Mouse (Mus musculus): ENCODE measurements around the gene Lamc3.

Lamc3 gene

DNA sequence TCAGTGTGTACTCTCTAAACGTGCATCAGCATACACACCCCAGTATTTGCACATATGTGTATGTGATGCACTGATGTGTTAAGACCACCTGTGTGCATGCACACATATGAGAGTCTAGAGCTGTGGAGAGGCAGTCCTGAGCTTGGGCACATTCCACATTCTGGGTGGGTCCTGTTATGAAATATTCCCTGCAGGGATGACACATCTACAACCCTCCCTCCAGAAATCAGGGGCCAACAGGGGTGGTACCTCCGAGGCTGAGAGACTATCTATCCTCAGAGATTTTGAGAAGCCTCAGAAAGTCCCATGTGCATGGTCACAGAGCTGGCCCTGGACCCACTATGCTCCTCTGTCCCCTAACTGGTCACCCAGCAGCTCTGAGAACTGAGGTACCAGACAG lies 58.5 kb downstream of the Lamc3 start:
- no peak for DNase-seq

DNA sequence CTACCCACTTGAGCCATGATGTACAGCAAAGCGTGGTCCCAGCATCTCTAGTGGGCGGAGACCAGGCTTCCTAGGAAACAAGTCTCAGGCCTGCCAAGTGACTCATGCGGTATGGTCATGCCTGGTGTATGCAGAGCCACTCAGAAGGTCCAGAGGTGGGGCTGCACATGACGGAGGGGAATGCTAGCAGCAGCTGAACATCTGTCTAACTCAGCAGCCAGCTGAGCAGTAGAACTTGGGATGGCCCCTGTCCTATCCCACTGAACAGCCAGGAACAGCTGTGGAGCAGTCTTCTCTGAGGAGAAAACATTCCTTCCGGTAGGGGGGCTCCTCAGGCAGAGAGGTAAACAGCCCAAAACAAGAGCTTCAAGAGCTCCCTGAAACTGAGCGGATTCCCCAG lies 61.3 kb downstream of the Lamc3 start:
- no peak for DNase-seq

DNA sequence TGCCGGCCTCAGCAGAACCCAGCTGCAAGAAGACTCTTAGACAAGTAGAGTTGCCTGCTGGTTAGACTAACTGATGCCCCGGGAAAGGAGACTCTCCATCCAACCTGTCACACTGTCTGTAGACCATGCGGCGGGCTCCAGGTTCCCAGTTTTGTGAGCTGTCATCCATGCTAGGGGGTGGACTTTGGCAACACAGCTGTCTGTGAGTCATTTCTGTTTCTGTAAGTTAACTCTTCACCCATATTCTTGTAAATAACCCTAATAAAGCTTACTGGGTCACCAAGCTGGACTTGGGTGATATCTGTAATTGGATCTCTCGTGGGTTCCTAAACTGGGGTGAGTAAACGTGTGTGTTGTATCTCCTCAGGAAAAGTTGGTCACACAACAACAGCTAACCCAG lies 61.7 kb downstream of the Lamc3 start:
- DNase-seq = no peak

DNA sequence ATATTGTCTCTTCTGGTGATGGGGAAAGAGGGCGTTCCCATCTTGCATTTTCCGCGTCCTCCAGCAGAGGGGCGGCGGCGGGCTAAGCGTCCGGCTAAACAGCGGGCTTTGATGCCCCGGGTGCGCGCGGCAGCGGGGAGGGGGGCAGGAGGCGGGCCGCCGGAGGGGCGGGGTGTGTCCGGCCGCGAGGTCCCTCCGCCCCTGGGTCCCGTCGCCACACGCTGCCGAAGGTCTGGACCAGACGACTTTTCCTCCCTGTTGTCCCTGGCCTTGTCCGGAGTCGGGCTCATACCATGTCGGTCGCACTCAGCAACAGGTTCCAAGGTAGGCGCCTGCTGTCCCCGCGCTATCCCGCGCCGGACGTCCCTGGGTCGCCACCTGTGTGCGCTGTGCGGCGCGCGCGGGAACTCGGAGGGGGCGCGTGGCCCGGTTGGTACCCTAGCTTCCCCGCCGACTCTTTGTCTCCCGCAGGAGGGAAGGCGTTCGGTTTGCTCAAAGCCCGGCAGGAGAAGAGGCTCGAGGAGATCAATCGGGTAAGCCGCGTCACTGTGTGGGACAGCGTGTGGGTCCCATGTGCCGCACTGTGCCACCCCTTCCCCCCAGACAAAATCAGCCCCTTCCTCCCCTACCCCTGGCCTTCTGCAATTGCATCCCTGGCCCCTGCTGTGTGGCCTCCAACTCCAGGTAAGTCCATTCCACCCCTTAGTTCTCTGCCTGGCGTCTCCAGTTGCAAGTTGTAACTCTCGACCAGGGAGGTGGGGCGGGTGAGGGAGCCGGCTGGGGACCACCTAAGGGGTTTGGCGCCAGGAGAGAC lies 63.2 kb downstream of the Lamc3 start, which contains the start of gene Aif1l:
Gene Aif1l, plus strand, starts transcription at position 82 of the 814 bp plus-strand sequence.
- DNase-seq = no peak

DNA sequence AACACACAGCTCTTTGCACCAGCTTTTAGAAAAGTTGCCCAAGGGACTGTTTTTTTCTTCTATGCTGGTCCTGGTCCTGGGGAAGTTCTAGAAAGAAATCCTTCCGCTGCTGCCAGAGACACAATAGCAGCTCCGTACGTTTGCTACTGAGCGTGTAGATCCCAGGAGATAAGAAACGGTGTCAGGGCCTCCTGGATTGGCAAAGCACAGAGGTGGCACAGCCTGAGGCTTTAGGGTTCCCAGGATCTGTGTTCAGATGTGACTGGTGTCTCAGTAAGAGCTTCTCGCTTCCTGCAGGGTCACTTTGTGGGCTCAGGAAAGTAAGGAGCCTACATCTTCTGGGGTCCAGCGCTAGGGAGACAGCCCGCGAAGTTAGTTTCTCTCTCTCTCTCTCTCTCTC lies 63.9 kb downstream of the Lamc3 start:
- no peak for DNase-seq

DNA sequence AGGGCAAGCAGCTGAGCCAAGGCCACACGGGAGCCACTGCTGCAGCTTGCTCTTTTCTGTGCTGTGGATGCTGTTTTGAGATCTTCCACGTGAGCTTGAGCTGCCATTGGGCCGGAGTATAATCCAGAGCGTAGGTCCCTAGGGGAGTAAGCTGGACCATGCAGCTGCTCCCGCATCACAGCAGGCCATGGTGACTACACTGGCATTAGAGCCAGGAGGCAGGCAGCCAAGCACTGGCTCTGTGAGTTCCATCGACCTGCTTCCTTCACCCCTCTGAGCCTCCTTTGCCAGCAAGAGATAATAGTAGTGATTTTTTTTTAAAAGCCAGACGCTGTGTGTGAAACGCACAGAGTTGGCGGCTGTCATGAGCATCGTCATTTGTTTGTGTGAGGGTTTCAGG lies 65.1 kb downstream of the Lamc3 start:
- DNase-seq = no peak

DNA sequence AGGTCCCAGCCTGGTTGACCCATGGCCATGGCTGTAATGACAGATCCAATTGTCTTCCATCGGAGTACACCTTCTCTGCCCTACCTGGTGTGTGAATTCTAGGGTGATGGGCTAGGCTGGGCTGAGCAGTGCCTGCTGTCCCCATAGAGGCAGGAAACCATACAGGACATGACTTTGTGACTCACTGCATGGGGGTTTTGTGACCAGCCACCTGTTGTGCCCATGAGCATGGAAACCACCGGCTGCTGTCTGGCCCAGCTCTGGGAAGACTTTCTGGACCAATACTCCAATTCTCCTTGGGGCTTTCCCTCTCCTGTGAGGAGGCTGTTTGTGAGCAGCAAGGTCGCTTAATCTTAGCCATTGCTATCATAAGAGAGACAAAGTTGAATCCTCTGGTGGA lies 65.6 kb downstream of the Lamc3 start:
- no peak for DNase-seq

DNA sequence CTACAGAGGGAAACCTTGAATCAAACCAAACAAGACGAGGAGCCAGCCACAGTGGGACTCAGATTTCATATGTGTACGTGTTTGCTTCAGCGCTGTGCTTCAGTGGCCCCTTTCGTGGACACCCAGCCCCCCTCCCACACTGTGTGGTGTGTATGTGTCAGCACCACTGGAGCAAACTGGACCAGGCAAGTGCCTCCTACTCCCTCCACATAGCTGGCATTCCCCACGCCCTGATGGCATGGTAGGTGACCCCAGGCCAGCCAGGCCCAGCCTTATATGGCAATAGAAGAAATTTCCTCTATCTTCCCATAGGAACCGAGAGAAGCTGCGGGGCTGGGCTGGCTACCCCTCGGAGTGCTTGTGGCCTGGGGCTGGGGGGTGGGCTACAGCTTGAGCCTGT lies 66.6 kb downstream of the Lamc3 start:
- DNase-seq = no peak

DNA sequence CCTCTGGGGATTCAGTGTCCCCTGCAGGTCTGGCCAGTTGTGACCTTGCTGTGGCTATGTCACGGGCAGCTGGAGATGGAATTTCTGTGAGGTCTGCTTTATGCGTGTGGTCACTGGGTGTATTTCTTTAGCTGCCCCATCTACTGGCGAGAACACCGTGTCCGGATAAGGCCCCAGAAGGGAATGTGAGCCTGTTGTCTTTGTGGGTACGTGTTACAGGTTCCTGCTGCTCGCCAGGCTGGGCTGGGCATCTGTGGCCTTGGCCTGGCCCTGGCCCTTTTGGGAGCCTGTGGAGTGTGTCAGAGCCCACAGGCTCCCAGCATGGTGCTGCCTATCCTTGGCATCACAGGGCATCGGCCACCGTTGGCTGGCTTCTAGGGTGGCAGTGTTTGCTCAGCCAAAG lies 67.7 kb downstream of the Lamc3 start:
- DNase-seq = peak; percentile 33

DNA sequence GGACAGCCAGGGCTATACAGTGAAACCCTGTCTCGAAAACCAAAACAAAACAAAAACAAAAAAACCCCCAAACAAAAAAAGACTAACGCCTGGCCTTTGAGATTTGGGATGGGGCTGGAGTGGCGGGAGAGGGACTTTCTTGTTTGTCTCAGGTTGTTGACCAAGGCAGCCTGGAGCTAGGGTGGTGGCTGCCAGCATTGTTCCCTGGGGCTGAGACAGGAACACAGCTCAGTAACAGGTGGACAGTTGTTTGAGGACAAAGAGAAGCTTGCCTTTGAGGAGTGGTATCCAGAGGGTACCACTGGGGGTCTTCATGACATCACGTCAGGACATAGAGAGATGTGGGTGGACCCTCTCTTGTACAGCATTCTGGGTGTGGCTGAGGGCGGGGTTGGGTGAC lies 68.6 kb downstream of the Lamc3 start:
- no peak for DNase-seq

DNA sequence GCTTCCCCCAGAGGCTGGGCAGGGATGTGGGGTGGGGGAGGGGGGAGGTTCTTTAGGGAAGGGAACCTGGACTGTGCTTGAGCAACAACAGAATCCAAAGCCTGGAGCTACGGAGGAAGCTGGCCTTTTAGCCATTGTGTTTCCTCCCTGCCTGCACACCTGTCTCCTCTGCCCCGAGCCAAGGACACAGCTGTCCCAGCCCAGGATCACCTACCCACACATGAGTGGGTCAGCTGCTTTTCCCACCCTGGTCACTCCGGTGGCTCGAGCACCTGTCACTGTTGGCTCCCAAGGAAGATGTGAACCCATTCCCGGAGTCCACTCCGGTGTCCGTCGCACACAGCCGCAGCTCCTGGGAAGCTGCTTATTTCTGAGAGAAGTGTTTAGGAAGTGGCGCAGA lies 70.1 kb downstream of the Lamc3 start:
- DNase-seq = no peak

DNA sequence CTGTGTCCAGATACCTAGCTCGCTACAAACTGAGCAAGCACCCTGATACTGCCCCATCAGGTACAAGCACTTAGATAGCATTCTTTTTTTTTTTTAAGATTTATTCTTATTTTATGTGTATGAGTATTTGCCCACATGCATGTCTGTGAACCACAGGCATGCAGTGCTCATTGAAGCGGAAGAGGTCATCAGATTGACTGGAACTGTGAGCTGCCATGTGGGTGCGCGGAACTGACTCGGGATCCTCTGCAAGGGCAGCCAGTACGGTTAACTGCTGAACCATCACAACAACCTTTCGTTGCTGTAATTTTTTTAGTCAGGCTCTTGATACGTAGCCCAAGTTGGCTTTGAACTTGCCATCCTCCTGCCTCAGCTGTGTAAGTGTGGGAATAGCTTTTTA lies 73.9 kb downstream of the Lamc3 start:
- DNase-seq = no peak

DNA sequence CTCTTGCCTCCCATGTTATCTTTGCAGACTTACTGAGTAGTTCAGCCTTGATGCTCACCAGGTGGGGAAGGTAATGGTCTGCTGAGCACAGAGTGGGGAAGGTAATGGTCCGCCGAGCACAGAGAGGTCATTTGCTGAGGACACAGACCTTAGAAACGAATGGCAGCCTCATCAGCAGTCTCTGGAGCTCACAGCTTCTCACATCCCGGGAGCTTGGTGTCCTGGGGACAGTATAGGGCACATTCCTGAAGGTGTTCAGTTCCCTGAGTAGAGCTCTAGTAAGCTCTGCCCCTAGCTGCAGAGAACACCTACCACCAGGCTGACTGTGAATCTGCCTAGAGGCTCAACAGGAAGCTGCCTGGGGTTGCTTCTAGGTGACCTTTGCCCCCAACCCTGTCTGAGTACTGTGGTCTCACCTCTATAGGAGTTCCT lies 74.7 kb downstream of the Lamc3 start:
- DNase-seq = no peak

DNA sequence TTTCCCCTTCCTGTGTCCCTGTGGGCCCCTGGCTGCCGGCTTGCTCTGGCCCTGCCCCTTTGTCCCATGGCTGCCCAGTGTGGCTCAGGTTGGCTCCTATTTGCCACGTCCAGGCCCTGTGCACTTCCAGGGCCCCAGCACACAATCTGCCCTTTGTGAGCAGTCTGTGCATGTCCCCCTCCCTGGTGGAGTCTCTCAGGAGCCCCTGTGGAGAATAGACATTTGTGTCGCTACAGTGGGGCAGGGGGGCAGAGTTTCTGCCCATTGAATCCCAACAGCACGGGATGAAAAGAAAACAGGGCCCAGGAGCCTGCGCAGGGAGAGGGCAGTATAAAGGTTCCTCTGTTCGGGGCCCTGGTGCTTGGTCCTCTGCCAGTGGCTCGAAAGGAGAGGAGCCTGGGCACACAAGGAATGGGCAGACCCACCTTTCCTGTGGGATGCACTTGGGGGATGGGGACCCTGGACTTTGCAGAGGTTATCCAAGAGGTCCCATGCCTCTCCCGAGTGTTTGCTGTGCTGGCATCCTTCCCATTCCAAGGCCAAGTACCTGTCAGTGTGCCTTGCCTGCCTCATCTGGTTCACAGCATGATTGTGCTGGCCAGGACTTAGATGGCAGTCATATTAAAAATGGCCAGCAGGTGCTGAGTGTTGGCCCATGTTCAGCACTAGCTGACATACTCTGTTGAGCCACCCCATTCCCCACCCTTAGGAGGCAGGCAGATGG lies 75.6 kb downstream of the Lamc3 start:
- peak; percentile 69 for DNase-seq

DNA sequence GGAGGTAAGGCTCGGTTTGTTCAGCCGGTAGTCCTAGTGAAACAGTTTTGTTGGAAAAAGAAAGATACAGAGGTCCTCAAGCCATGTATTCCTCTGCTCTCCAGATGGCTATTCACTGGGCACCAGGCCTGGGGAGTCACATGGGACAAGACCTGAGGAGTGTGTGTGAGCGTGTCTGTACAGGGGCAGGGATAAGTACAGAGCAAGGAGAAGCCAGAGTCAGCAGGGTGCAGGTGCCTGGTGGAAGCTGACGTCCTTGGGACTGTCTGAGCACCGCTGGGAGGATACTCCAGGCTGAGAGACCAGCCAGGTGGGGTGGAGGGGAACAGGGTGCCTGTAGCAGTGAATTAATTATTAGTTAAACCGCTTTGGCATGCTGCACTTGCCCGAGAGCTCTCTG lies 76.4 kb downstream of the Lamc3 start:
- peak; percentile 46 for DNase-seq

DNA sequence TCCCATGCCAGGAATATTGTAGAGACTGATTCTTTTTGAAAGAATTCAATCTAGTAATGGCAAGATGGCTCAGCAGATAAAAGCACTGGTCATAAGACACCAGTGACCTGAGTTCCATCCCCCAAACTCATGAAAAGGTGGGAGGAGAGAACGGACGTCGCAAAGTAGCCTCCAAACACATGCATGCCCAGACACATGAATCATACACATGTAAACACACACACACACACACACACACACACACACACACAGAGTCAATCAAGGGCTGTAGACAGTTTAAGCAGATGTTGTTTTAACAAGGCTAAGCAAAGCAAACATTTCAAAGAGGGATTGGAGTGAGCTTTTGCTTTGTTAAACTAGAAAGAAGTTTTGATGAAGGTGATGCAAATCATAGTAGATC lies 77.1 kb downstream of the Lamc3 start:
- DNase-seq = no peak

DNA sequence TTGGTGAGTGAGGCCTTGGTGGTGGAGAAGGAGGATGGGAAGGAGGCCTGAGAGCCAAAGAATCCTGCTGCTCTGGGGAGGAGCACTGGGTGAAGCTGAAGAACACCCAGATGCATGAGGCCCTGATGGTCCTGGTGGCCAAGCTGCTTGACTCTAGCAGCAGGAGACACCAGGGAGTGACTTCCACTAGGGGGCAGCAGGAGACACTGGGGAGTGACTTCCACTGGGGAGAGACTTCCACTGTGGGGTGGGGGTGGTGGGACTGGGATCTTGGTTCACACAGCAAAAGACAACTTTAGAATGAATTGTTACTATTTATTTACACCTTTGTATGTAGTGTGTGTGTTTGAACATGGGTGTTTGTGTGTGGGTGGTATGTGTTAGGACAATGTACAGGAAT lies 78.0 kb downstream of the Lamc3 start:
- no peak for DNase-seq

DNA sequence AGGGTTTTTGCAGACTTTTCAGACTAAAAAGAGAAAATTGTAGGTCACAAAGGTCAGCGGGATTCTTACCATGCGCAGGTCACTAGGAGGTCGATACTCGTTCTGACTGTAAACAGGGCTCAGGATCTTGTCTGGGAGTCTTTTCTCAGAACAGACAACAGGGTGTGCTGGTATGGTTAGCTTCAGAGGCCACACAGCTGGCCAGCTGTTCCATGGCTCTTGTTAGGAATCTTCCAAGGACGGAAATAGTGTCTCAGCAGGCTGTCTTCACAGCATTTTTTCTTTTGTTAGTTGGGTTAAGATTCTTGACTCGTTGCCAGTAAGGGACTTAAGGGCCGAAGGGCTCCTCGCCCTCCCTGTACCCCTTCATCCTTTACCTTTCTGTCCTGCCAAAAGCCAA lies 79.7 kb downstream of the Lamc3 start:
- no peak for DNase-seq

DNA sequence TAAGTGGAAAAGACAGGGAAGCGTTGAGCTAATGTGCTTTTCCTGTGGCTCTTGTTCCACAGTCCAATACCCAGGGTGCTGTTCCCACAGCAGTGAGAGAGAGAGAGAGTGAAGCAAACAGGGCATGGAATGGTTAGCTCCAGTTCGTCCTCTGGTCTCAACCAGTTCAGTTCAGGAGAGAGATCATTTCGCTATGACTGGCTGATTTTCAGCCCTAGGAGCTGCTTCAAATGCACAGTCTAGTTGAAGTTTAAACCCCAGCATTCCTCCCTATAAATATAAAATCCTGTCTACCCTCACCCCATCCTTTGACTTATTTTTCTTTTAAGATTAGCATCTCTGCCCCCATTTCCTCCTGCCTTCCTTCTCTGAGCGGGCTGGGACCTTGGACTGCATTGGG lies 85.5 kb downstream of the Lamc3 start:
- DNase-seq = no peak

DNA sequence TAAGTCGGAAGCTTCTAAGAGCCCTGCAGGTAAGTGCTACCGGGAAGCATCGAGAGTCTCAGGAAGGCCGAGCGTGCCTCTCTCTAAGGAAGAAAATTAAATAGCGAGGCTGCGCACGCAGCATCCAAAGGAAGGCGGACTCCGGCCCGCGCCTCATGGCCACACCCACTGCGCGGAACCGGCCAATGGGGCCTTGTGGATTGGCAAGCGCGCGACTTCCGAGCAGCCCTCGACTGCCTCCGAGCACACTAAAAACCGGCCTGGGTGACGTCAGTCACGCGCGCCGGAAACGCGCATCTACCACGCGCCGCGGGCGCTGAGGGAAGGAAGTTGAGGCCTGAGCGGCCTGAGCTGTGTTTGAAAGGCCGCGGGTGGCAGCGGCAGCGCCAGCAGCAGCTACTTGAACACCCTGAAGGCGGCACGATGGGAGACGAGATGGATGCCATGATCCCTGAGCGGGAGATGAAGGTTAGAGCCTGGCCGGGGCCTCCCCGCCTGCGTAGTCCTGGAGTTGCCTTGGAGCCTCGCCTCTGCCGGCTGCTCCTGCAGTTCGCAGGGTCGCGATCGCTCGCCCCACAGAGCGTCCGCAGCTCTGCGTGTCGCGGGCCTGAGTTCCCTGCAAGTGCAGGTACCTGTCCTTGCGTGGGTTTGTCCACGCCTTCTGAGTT lies 87.2 kb downstream of the Lamc3 start, which contains the start of gene Nup214:
Gene Nup214, plus strand, starts transcription at position 296 of the 668 bp plus-strand sequence.
- peak; percentile 98 for DNase-seq

DNA sequence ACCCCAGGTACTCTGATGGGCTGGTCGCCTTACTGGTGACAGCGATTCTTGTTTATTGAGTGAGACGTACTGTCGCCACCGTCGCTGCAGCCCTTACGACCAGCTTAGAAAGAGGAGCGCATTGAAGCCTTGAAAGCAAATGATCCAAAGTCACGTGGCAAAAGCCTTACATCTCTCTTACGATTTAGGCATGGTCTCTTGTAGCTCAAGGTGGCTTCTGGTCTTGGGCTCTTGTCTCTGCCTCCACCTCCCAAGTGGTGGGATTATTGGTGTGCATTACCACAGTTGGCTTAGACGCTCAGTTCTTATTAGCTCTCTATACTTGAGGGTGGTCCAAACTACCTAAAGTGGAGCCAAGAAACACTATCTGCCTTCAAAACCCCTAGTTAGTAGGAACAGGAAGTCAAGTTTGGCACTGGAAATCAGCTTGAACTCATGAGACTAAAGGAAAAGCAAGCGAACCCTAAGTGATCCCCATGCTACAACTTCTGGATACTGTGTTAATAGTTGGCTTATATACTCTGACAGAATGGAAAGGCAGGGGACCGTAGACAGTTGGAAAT lies 87.8 kb downstream of the Lamc3 start:
- no peak for DNase-seq

DNA sequence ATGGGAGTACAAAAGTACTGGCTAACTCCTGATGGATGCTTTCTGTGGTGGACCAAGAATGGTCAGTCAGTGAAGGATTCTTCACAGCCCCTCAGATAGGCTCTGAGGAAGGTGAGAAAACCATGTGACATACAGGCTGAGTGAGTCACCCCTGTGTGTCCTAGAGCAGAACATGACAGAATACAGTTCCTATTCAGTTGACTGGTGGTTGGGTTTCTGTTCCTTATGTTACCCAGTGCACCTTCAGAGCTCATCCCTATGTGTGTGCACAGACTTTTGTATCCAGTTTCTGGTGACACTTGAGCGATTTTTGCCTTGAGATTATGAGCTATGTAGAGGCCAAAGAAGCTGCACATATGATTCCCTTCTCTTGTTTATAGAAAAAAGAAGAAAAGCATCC lies 100.7 kb downstream of the Lamc3 start:
- no peak for DNase-seq

DNA sequence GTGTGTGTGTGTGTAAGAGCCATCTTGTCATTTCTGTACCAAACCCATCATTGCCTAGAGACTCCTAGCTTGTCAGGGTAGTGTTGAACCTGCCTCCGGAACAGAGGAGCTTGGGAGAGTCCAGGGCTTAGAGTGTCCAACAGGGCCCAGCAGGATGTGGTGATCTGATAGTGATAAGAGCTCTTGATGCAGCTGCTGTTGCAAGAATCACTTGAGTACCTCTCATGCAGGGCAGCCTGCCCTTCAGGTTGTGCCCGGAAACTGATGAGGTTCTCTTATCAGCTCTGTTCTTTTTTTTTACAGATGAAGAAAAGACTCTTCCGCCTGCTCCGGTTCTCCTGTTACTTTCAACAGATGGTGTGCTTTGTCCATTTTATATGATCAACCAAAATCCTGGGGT lies 103.9 kb downstream of the Lamc3 start:
- no peak for DNase-seq

DNA sequence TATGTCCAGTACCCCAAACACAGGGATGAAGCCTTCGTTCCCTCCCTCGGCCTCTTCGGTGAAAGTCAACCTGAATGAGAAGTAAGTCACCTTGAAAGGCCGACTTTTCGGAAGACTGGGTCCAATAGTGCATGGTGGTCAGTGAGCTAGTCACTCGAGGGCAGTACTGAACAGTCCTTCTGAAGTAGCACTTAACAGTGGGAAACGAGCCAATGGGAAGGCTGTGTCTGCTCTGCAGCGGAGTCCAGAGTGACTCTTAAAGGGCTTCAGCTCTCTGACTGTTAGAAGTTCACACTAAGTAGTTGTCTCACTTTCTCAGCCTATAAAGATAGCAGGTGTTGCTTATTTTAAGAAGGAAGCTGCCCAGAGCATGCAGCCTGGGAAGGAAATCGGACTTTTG lies 107.8 kb downstream of the Lamc3 start:
- DNase-seq = no peak
